Mouse (Mus musculus) embryonic facial prominence, embryonic 15.5 days (tissue): ENCODE measurements around the gene Phlpp2. TPM values are rescaled to one million over a fixed set of nuclear protein-coding genes. Genes with fewer than 3 reads are reported as not detected.
A peak's percentile ranks its signal among the peaks of the same experiment; 100 is the strongest.
"Not testable (repeated sequence)": the region's sequence is repeated elsewhere in the genome, so short reads cannot be mapped to it uniquely, and the experiment has no call there.

Experiments used
- ATAC-seq: fragments of 200-750 bp; cut with Nextera tagmentation; 2 replicates; pipeline ENCODE4 v1.8.0; 2017; ENCODE audit warnings: low read depth, moderate TSS enrichment; ENCODE audit not compliant: insufficient number of reproducible peaks, low FRiP score, low TSS enrichment
- H3K27ac ChIP-seq: fragments of 300-500 bp; sonication (generic); replicated peaks from 2 replicates; pipeline ENCODE4 v1.5.1; 2015; ENCODE audit warnings: mild to moderate bottlenecking, inconsistent platforms
- H3K27me3 ChIP-seq: fragments of 300-500 bp; sonication (generic); 2 replicates; pipeline ENCODE4 v1.6.1; 2015; ENCODE audit warnings: inconsistent platforms
- H3K36me3 ChIP-seq: fragments of 300-500 bp; sonication (generic); 2 replicates; pipeline ENCODE4 v1.6.1; 2015; ENCODE audit warnings: mild to moderate bottlenecking, inconsistent platforms
- H3K4me1 ChIP-seq: fragments of 300-500 bp; sonication (generic); 2 replicates; pipeline ENCODE4 v1.6.1; 2015; ENCODE audit warnings: inconsistent platforms
- H3K4me2 ChIP-seq: fragments of 300-500 bp; sonication (generic); replicated peaks from 2 replicates; pipeline ENCODE4 v1.6.1; 2015; ENCODE audit warnings: mild to moderate bottlenecking, inconsistent platforms
- H3K4me3 ChIP-seq: fragments of 300-500 bp; sonication (generic); replicated peaks from 2 replicates; pipeline ENCODE4 v1.5.1; 2015; ENCODE audit warnings: mild to moderate bottlenecking, inconsistent platforms
- H3K9ac ChIP-seq: fragments of 300-500 bp; sonication (generic); 2 replicates; pipeline ENCODE4 v1.6.1; 2015; ENCODE audit warnings: inconsistent platforms
- H3K9me3 ChIP-seq: fragments of 300-500 bp; sonication (generic); replicated peaks from 2 replicates; pipeline ENCODE4 v1.6.1; 2016; ENCODE audit warnings: inconsistent platforms
- WGBS: fragments of 180-500 bp; shearing (Covaris S2); methylation state at CpG from one replicate; pipeline ENCODE4 v1.1.7; 2015; 5-methylcytosine and 5-hydroxymethylcytosine counted together
- polyA plus RNA-seq: library from polyadenylated mRNA; unstranded; fragments of >200 nt; fragmentation: Nextera tagmentation; extraction: Ambion mirVana; gene quantifications from 2 replicates; pipeline ENCODE4 v1.2.1, GENCODE M21; 2015

Gene Phlpp2
- polyA plus RNA-seq, 1 experiment from 2014 or later: 3.6 TPM

GRCm38 (mm10) chr8:109866690-109867089, 1.7 kb upstream of the Phlpp2 start:
- no peaks in the 10 kb centered on the region for H3K9me3 ChIP-seq
- H3K4me2 ChIP-seq: no peak overlapping the region
- no peak overlapping the region for H3K4me3 ChIP-seq
- WGBS: 86% methylated on average over 5 of the region's 5 CpGs
- H3K27ac ChIP-seq: no peak overlapping the region
- H3K27me3 ChIP-seq: no peaks in the 10 kb centered on the region
- H3K4me1 ChIP-seq: peaks cover 12% of the 10 kb centered on the region; the same call in 1 of the 2 replicates
- no peak overlapping the region for H3K9ac ChIP-seq
- H3K36me3 ChIP-seq: peaks cover 12% of the 10 kb centered on the region
- no peak for ATAC-seq

- WGBS: under 1% methylated on average over 77 of the region's 78 CpGs
- ATAC-seq: peak; percentile 80
Measured at GRCm38 (mm10) chr8:109868680-109869361, 479 bp downstream of the Phlpp2 start.

GRCm38 (mm10) chr8:109871056-109871455, 2.7 kb downstream of the Phlpp2 start:
- peaks cover 12% of the 10 kb centered on the region; the same call in 1 of the 2 replicates for H3K4me1 ChIP-seq
- H3K9me3 ChIP-seq: no peaks in the 10 kb centered on the region
- H3K4me3 ChIP-seq: no peak overlapping the region
- H3K27me3 ChIP-seq: no peaks in the 10 kb centered on the region
- H3K36me3 ChIP-seq: no peaks in the 10 kb centered on the region
- H3K27ac ChIP-seq: no peak overlapping the region
- ATAC-seq: no peak
- H3K9ac ChIP-seq: no peak overlapping the region
- H3K4me2 ChIP-seq: no peak overlapping the region
- WGBS: 73% methylated on average over 1 of the region's 1 CpGs

More at GRCm38 (mm10) chr8:109868680-109869361, 479 bp downstream of the Phlpp2 start:
- Histone ChIP-seq H3K4me1 (peaks cover 12% of the 10 kb centered on the region; the same call in 1 of the 2 replicates), H3K27me3 (no peaks in the 10 kb centered on the region), H3K9ac (peak overlapping the region; percentile 86), H3K27ac (peak overlapping the region; percentile 93), H3K4me3 (peak overlapping the region; percentile 98), H3K36me3 (no peaks in the 10 kb centered on the region), H3K9me3 (no peaks in the 10 kb centered on the region), H3K4me2 (peak overlapping the region; percentile 81)

GRCm38 (mm10) chr8:109873800-109874199, 5.5 kb downstream of the Phlpp2 start:
- not testable (repeated sequence) for H3K4me1 ChIP-seq, H3K4me2 ChIP-seq, H3K4me3 ChIP-seq, H3K27ac ChIP-seq, H3K27me3 ChIP-seq, ATAC-seq, H3K36me3 ChIP-seq, H3K9ac ChIP-seq, H3K9me3 ChIP-seq
- WGBS: 91% methylated on average over 3 of the region's 3 CpGs

- 78% methylated on average over 5 of the region's 5 CpGs for WGBS
- ATAC-seq: no peak
- Histone ChIP-seq H3K4me2 (no peak overlapping the region), H3K36me3 (peaks cover 22% of the 10 kb centered on the region), H3K9me3 (no peaks in the 10 kb centered on the region), H3K4me3 (no peak overlapping the region), H3K27ac (no peak overlapping the region), H3K27me3 (no peaks in the 10 kb centered on the region), H3K4me1 (no peaks in the 10 kb centered on the region), H3K9ac (no peak overlapping the region)
Measured at GRCm38 (mm10) chr8:109880012-109880662, 11.8 kb downstream of the Phlpp2 start.

GRCm38 (mm10) chr8:109885294-109885693, 17.0 kb downstream of the Phlpp2 start:
- Histone ChIP-seq H3K4me1 (no peaks in the 10 kb centered on the region), H3K36me3 (peaks cover 37% of the 10 kb centered on the region), H3K9me3 (no peaks in the 10 kb centered on the region), H3K27ac (no peak overlapping the region), H3K9ac (no peak overlapping the region), H3K4me2 (no peak overlapping the region), H3K27me3 (no peaks in the 10 kb centered on the region), H3K4me3 (no peak overlapping the region)
- no peak for ATAC-seq

GRCm38 (mm10) chr8:109889211-109889610, 20.9 kb downstream of the Phlpp2 start:
- H3K36me3 ChIP-seq: peaks cover 38% of the 10 kb centered on the region
- H3K4me1 ChIP-seq: no peaks in the 10 kb centered on the region
- no peak overlapping the region for H3K4me2 ChIP-seq
- no peak overlapping the region for H3K27ac ChIP-seq
- H3K9me3 ChIP-seq: no peaks in the 10 kb centered on the region
- 87% methylated on average over 1 of the region's 1 CpGs for WGBS
- no peak overlapping the region for H3K4me3 ChIP-seq
- H3K9ac ChIP-seq: no peak overlapping the region
- H3K27me3 ChIP-seq: no peaks in the 10 kb centered on the region
- ATAC-seq: no peak

GRCm38 (mm10) chr8:109890794-109891585, 22.6 kb downstream of the Phlpp2 start:
- H3K36me3 ChIP-seq: peaks cover 32% of the 10 kb centered on the region
- WGBS: 91% methylated on average over 3 of the region's 3 CpGs

GRCm38 (mm10) chr8:109894636-109895035, 26.3 kb downstream of the Phlpp2 start:
- no peak overlapping the region for H3K4me3 ChIP-seq
- no peak for ATAC-seq

More at GRCm38 (mm10) chr8:109890794-109891585, 22.6 kb downstream of the Phlpp2 start:
- H3K9me3 ChIP-seq: no peaks in the 10 kb centered on the region
- H3K27me3 ChIP-seq: no peaks in the 10 kb centered on the region
- H3K9ac ChIP-seq: no peak overlapping the region
- no peaks in the 10 kb centered on the region for H3K4me1 ChIP-seq
- no peak for ATAC-seq
- no peak overlapping the region for H3K4me2 ChIP-seq
- no peak overlapping the region for H3K27ac ChIP-seq
- no peak overlapping the region for H3K4me3 ChIP-seq

GRCm38 (mm10) chr8:109895355-109895754, 27.0 kb downstream of the Phlpp2 start:
- no peak overlapping the region for H3K27ac ChIP-seq
- H3K9me3 ChIP-seq: no peaks in the 10 kb centered on the region
- peaks cover 8% of the 10 kb centered on the region for H3K36me3 ChIP-seq
- no peak overlapping the region for H3K4me3 ChIP-seq
- WGBS: 80% methylated on average over 12 of the region's 12 CpGs
- no peak for ATAC-seq
- H3K4me1 ChIP-seq: no peaks in the 10 kb centered on the region
- H3K9ac ChIP-seq: no peak overlapping the region
- no peak overlapping the region for H3K4me2 ChIP-seq
- H3K27me3 ChIP-seq: no peaks in the 10 kb centered on the region

More at GRCm38 (mm10) chr8:109894636-109895035, 26.3 kb downstream of the Phlpp2 start:
- no peaks in the 10 kb centered on the region for H3K27me3 ChIP-seq
- peaks cover 16% of the 10 kb centered on the region for H3K36me3 ChIP-seq
- 96% methylated on average over 1 of the region's 1 CpGs for WGBS
- H3K27ac ChIP-seq: no peak overlapping the region
- H3K9me3 ChIP-seq: no peaks in the 10 kb centered on the region
- no peak overlapping the region for H3K4me2 ChIP-seq
- H3K4me1 ChIP-seq: no peaks in the 10 kb centered on the region
- H3K9ac ChIP-seq: no peak overlapping the region

- ATAC-seq: no peak
- H3K4me1 ChIP-seq: 0 out of 2 replicates have a peak, but pooled peaks cover 4% of the 10 kb centered on the region
- H3K36me3 ChIP-seq: peaks cover 9% of the 10 kb centered on the region
- no peak overlapping the region for H3K4me3 ChIP-seq
- H3K27me3 ChIP-seq: no peaks in the 10 kb centered on the region
- H3K27ac ChIP-seq: no peak overlapping the region
- H3K4me2 ChIP-seq: no peak overlapping the region
- no peak overlapping the region for H3K9ac ChIP-seq
- H3K9me3 ChIP-seq: no peaks in the 10 kb centered on the region
Measured at GRCm38 (mm10) chr8:109902379-109902778, 34.0 kb downstream of the Phlpp2 start.
